Mouse (Mus musculus): ENCODE results near the gene Phc1. TPM values are rescaled to one million over a fixed set of nuclear protein-coding genes. Genes with fewer than 3 reads are reported as not detected.
A peak's percentile ranks its signal among the peaks of the same experiment; 100 is the strongest.

The Phc1 gene
- polyA plus RNA-seq, 1 experiment from 2014 or later = 36.9 TPM

DNA sequence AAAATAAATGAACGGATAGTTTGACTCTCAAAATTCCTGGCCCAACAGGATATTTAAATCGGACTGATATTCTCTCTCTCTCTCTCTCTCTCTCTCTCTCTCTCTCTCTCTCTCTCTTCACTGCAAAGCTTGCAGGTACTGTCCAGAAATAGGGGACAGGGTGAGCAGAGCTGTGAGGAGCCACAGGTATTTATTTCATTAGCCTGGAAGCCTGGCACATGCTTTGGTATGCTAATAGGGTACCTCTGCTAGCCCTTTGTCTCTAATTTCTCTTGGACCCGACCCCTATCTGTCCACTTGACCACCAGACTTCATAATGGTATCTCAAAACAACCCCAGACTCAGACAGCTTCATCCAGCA lies 43.5 kb downstream of the Phc1 start:
- Histone ChIP-seq H3K4me2 (ENCODE audit: low read depth, severe bottlenecking) (peak overlapping the region; percentile 65), H3K9ac (ENCODE audit: low read length) (peak overlapping the region; percentile 70), H3K27me3 (ENCODE audit: control insufficient read depth, insufficient read depth, low read length) (no peaks in the 10 kb centered on the region), H3K4me3 (ENCODE audit: low read depth, low read length) (peak overlapping the region; percentile 32), H3K27ac (replicated peaks; ENCODE audit: low read depth, low read length) (peak overlapping the region; percentile 59), H3K4me1 (ENCODE audit: control insufficient read depth, insufficient read depth, low read length) (no peaks in the 10 kb centered on the region), H3K36me3 (ENCODE audit: control insufficient read depth, insufficient read depth, low read length) (no peaks in the 10 kb centered on the region), H3K9me3 (ENCODE audit: control insufficient read depth, low read length) (no peaks in the 10 kb centered on the region)
- WGBS = 38% methylated on average over 3 of the region's 3 CpGs
- peak; percentile 27; the same call in 1 of the 2 replicates for ATAC-seq (ENCODE audit: insufficient number of reproducible peaks, low FRiP score, low TSS enrichment, low read depth)
- no peak for DNase-seq (ENCODE audit: low spot score)

DNA sequence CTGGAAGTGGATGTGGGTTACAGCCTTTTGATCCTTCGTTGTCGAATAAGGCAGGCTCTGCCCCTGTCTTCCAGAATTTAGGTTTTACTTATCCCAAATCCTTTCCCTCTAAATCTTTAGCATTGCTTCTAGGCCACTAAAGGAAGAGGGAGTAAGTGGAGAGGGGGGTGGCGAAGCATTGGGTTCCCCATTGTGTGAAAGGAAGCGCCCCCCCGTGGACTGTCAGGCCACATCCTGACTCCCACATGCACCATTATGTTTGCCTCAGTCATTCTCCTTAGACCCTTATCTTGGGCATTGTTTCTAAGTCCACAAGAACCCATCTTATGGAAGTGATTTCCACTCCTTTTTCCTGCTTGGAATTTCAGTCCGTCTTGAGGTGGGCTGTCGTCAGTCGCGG lies 45.1 kb downstream of the Phc1 start:
- H3K4me1 ChIP-seq (ENCODE audit: control insufficient read depth, insufficient read depth, low read length) = no peaks in the 10 kb centered on the region
- H3K9me3 ChIP-seq (ENCODE audit: control insufficient read depth, low read length) = no peaks in the 10 kb centered on the region
- H3K4me2 ChIP-seq (ENCODE audit: low read depth, severe bottlenecking) = no peak overlapping the region
- no peak overlapping the region for H3K27ac ChIP-seq (replicated peaks; ENCODE audit: low read depth, low read length)
- H3K36me3 ChIP-seq (ENCODE audit: control insufficient read depth, insufficient read depth, low read length) = no peaks in the 10 kb centered on the region
- no peaks in the 10 kb centered on the region for H3K27me3 ChIP-seq (ENCODE audit: control insufficient read depth, insufficient read depth, low read length)
- H3K4me3 ChIP-seq (ENCODE audit: low read depth, low read length) = no peak overlapping the region
- ATAC-seq (ENCODE audit: insufficient number of reproducible peaks, low FRiP score, low TSS enrichment, low read depth) (no peak), DNase-seq (ENCODE audit: low spot score) (no peak)
- H3K9ac ChIP-seq (ENCODE audit: low read length) = no peak overlapping the region
- WGBS = 70% methylated on average over 9 of the region's 9 CpGs

DNA sequence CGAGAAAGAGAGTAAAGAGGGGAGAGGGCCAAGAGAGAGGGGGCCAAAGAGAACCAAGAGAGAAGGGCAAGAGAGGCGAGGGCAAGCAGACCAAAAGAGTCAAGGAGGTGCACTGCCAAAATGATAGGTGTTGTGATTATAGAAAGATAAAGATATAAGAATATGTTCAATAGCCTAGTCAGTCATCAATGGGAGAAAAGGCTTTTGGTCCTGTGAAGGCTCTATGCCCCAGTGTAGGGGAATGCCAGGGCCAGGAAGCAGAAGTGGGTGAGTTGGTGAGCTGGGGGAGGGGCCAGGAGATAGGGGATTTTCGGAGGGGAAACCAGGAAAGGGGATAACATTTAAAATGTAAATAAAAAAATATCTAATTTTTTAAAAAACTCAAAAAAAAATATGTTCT lies 46.1 kb downstream of the Phc1 start:
- Histone ChIP-seq H3K27me3 (ENCODE audit: control insufficient read depth, insufficient read depth, low read length) (no peaks in the 10 kb centered on the region), H3K9ac (ENCODE audit: low read length) (no peak overlapping the region), H3K4me2 (ENCODE audit: low read depth, severe bottlenecking) (no peak overlapping the region), H3K4me1 (ENCODE audit: control insufficient read depth, insufficient read depth, low read length) (no peaks in the 10 kb centered on the region), H3K27ac (replicated peaks; ENCODE audit: low read depth, low read length) (no peak overlapping the region), H3K36me3 (ENCODE audit: control insufficient read depth, insufficient read depth, low read length) (no peaks in the 10 kb centered on the region), H3K9me3 (ENCODE audit: control insufficient read depth, low read length) (no peaks in the 10 kb centered on the region), H3K4me3 (ENCODE audit: low read depth, low read length) (no peak overlapping the region)
- 73% methylated on average over 3 of the region's 3 CpGs for WGBS
- no peak for ATAC-seq (ENCODE audit: insufficient number of reproducible peaks, low FRiP score, low TSS enrichment, low read depth)
- no peak for DNase-seq (ENCODE audit: low spot score)

DNA sequence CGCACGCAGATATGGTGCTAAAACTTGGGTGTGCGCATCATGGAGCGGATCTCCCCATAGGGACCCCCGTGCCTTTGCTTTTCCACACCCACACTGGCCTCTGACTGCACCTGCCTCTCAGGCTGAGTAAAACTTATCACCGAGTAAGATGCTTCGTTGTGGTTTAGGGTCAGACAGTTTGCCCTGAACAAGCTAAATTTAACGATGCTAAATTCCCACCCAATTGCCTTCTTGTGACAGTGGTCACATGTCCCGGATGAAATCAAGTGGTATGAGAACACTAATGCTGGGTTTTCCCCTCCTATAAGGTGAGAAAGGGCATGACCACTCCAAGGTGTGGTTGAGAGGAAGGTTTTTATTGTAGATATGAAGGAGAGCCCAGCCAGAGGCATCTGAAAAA lies 46.6 kb downstream of the Phc1 start:
- WGBS = 81% methylated on average over 9 of the region's 9 CpGs
- Histone ChIP-seq H3K9me3 (ENCODE audit: control insufficient read depth, low read length) (no peaks in the 10 kb centered on the region), H3K36me3 (ENCODE audit: control insufficient read depth, insufficient read depth, low read length) (no peaks in the 10 kb centered on the region), H3K27me3 (ENCODE audit: control insufficient read depth, insufficient read depth, low read length) (no peaks in the 10 kb centered on the region), H3K9ac (ENCODE audit: low read length) (no peak overlapping the region), H3K4me3 (ENCODE audit: low read depth, low read length) (no peak overlapping the region), H3K4me1 (ENCODE audit: control insufficient read depth, insufficient read depth, low read length) (no peaks in the 10 kb centered on the region), H3K4me2 (ENCODE audit: low read depth, severe bottlenecking) (no peak overlapping the region), H3K27ac (replicated peaks; ENCODE audit: low read depth, low read length) (no peak overlapping the region)
- no peak for ATAC-seq (ENCODE audit: insufficient number of reproducible peaks, low FRiP score, low TSS enrichment, low read depth)
- no peak for DNase-seq (ENCODE audit: low spot score)

DNA sequence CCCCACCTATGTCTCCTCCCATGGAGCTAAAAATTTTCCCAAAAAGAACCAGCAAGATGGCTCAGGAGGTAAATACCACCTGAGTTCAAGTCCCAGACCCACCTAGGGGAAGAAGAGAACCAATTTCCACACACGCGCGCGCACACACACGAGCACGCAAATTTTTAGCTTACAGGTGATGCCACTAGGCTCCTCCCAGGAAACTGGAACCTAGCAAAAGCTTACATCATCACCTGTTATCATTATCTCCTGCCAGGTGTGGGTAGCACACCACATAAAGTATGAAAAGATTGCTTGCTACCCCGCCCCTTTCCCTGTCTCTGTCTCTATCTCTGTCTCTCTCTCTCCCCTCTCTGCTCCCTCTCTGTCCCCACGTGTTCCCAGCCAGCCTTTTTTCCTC lies 47.2 kb downstream of the Phc1 start:
- no peak overlapping the region for H3K4me3 ChIP-seq (ENCODE audit: low read depth, low read length)
- no peaks in the 10 kb centered on the region for H3K4me1 ChIP-seq (ENCODE audit: control insufficient read depth, insufficient read depth, low read length)
- no peaks in the 10 kb centered on the region for H3K36me3 ChIP-seq (ENCODE audit: control insufficient read depth, insufficient read depth, low read length)
- no peaks in the 10 kb centered on the region for H3K9me3 ChIP-seq (ENCODE audit: control insufficient read depth, low read length)
- ATAC-seq (ENCODE audit: insufficient number of reproducible peaks, low FRiP score, low TSS enrichment, low read depth) (no peak), DNase-seq (ENCODE audit: low spot score) (no peak)
- H3K27ac ChIP-seq (replicated peaks; ENCODE audit: low read depth, low read length) = no peak overlapping the region
- 93% methylated on average over 8 of the region's 8 CpGs for WGBS
- H3K4me2 ChIP-seq (ENCODE audit: low read depth, severe bottlenecking) = no peak overlapping the region
- no peaks in the 10 kb centered on the region for H3K27me3 ChIP-seq (ENCODE audit: control insufficient read depth, insufficient read depth, low read length)
- H3K9ac ChIP-seq (ENCODE audit: low read length) = no peak overlapping the region

DNA sequence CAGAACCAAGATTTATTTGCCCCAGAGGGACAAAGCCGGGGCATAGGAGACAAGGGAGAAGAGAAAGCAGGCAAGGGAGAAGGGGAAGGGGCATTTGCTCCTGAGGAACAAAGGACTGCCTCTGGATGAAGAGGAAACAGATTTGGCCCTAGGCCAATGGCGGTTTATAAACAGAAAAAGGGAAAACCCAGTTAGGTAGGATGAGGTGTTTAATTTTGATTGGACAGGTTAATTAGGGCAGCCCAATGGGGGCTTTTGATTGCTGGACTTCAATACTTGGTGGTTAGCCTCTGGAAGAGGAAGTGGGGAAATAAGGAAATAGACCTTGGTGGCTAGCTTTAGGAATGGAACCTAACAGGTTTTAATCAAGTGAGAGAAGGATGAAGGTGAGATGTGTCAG lies 48.2 kb downstream of the Phc1 start:
- H3K4me1 ChIP-seq (ENCODE audit: control insufficient read depth, insufficient read depth, low read length) = no peaks in the 10 kb centered on the region
- H3K4me3 ChIP-seq (ENCODE audit: low read depth, low read length) = no peak overlapping the region
- H3K27me3 ChIP-seq (ENCODE audit: control insufficient read depth, insufficient read depth, low read length) = no peaks in the 10 kb centered on the region
- no peak for DNase-seq (ENCODE audit: low spot score)
- H3K4me2 ChIP-seq (ENCODE audit: low read depth, severe bottlenecking) = no peak overlapping the region
- no peaks in the 10 kb centered on the region for H3K9me3 ChIP-seq (ENCODE audit: control insufficient read depth, low read length)
- H3K27ac ChIP-seq (replicated peaks; ENCODE audit: low read depth, low read length) = no peak overlapping the region
- no peak overlapping the region for H3K9ac ChIP-seq (ENCODE audit: low read length)
- no peaks in the 10 kb centered on the region for H3K36me3 ChIP-seq (ENCODE audit: control insufficient read depth, insufficient read depth, low read length)
- ATAC-seq (ENCODE audit: insufficient number of reproducible peaks, low FRiP score, low TSS enrichment, low read depth) = no peak
- WGBS = 55% methylated on average over 2 of the region's 2 CpGs

DNA sequence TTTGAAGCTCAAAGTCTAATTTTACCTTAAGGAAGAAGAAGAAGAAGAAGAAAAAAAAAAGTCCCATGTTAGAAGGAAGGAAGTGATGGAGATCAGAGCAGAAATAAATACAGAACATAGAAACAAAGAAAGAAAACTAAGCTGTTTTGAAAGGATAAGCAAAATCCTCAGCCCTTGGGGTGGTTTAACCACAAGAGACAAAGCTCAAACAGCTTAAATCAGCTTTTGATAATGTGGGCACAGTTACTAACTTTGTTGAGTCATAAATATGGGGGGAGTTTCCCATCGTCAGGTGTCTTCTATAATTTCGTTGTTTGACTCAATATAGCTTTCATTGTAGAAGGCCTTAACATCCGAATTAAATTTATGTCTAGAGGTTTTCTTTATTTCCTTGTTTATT lies 48.6 kb downstream of the Phc1 start:
- 76% methylated on average over 3 of the region's 3 CpGs for WGBS

DNA sequence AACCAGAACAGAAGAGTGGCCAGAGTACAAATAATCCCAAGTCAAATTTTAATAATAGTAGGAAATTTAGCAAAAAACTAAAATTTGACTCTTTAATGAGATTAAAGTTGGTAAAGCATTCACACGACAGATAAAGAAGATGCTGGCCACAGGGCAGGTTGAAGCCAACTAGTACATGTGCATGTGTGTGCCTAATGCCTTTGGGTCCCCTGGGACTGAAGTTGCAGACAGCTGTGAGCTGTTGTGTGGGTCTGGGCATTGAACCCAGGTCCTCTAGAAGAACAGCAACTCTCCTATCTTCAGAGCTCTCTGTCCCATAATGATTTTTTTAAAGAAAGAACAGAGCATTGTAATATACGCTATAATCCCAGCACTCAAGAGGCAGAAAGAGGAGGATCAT lies 49.1 kb downstream of the Phc1 start:
- Histone ChIP-seq H3K27ac (replicated peaks; ENCODE audit: low read depth, low read length) (no peak overlapping the region; the same call in 1 of the 2 replicates), H3K9me3 (ENCODE audit: control insufficient read depth, low read length) (no peaks in the 10 kb centered on the region), H3K4me1 (ENCODE audit: control insufficient read depth, insufficient read depth, low read length) (no peaks in the 10 kb centered on the region), H3K4me3 (ENCODE audit: low read depth, low read length) (no peak overlapping the region), H3K9ac (ENCODE audit: low read length) (no peak overlapping the region), H3K27me3 (ENCODE audit: control insufficient read depth, insufficient read depth, low read length) (no peaks in the 10 kb centered on the region), H3K4me2 (ENCODE audit: low read depth, severe bottlenecking) (no peak overlapping the region), H3K36me3 (ENCODE audit: control insufficient read depth, insufficient read depth, low read length) (no peaks in the 10 kb centered on the region)
- 75% methylated on average over 2 of the region's 2 CpGs for WGBS
- DNase-seq (ENCODE audit: low spot score) = no peak
- ATAC-seq (ENCODE audit: insufficient number of reproducible peaks, low FRiP score, low TSS enrichment, low read depth) = no peak

More for the DNA sequence above, 48.6 kb downstream of the Phc1 start:
- H3K4me1 ChIP-seq (ENCODE audit: control insufficient read depth, insufficient read depth, low read length) = no peaks in the 10 kb centered on the region
- no peak for ATAC-seq (ENCODE audit: insufficient number of reproducible peaks, low FRiP score, low TSS enrichment, low read depth)
- H3K9ac ChIP-seq (ENCODE audit: low read length) = no peak overlapping the region
- no peak overlapping the region for H3K27ac ChIP-seq (replicated peaks; ENCODE audit: low read depth, low read length)
- no peaks in the 10 kb centered on the region for H3K9me3 ChIP-seq (ENCODE audit: control insufficient read depth, low read length)
- H3K36me3 ChIP-seq (ENCODE audit: control insufficient read depth, insufficient read depth, low read length) = no peaks in the 10 kb centered on the region
- H3K4me2 ChIP-seq (ENCODE audit: low read depth, severe bottlenecking) = no peak overlapping the region
- no peaks in the 10 kb centered on the region for H3K27me3 ChIP-seq (ENCODE audit: control insufficient read depth, insufficient read depth, low read length)
- H3K4me3 ChIP-seq (ENCODE audit: low read depth, low read length) = no peak overlapping the region
- no peak for DNase-seq (ENCODE audit: low spot score)

DNA sequence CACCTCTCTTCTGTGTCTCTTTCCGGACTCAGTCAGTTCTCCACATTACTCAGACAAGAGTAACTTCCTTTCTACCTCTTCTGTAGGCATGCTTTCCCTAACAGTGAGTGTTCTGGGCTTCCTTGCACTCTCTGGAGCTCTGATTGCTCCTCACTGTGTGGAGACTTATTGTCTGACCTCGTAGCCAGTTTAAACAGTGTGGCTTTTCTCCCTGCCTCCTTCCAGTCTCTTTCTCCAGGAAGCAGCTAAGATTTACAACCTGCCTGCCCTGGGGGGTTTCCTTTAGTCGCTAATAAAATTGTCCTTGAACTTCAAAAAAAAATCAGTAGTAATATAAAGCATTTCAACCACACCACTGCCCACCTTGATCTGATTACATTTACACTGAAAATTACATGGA lies 50.1 kb downstream of the Phc1 start:
- H3K27me3 ChIP-seq (ENCODE audit: control insufficient read depth, insufficient read depth, low read length) = no peaks in the 10 kb centered on the region
- no peaks in the 10 kb centered on the region for H3K9me3 ChIP-seq (ENCODE audit: control insufficient read depth, low read length)
- H3K9ac ChIP-seq (ENCODE audit: low read length) = no peak overlapping the region
- DNase-seq (ENCODE audit: low spot score) (peak; percentile 76), ATAC-seq (ENCODE audit: insufficient number of reproducible peaks, low FRiP score, low TSS enrichment, low read depth) (peak; percentile 69)
- 10% methylated on average over 3 of the region's 3 CpGs for WGBS
- H3K4me2 ChIP-seq (ENCODE audit: low read depth, severe bottlenecking) = no peak overlapping the region
- no peaks in the 10 kb centered on the region for H3K4me1 ChIP-seq (ENCODE audit: control insufficient read depth, insufficient read depth, low read length)
- no peaks in the 10 kb centered on the region for H3K36me3 ChIP-seq (ENCODE audit: control insufficient read depth, insufficient read depth, low read length)
- H3K4me3 ChIP-seq (ENCODE audit: low read depth, low read length) = no peak overlapping the region
- H3K27ac ChIP-seq (replicated peaks; ENCODE audit: low read depth, low read length) = peak overlapping the region; percentile 44; the same call in 1 of the 2 replicates
